Mouse (Mus musculus) bone marrow macrophage, adult 2 months (primary cell): ENCODE results near the gene Cabp4.

Experiments used
- CTCF ChIP-seq: IDR thresholded peaks from 2 replicates; pipeline ENCODE4 v1.5.1; 2012; ENCODE audit warnings: low read depth, mild to moderate bottlenecking, low read length, moderate library complexity
- POLR2A ChIP-seq: IDR thresholded peaks from 2 replicates; pipeline ENCODE4 v1.6.1; 2012; ENCODE audit warnings: mild to moderate bottlenecking, low read depth, low read length, borderline replicate concordance

DNA sequence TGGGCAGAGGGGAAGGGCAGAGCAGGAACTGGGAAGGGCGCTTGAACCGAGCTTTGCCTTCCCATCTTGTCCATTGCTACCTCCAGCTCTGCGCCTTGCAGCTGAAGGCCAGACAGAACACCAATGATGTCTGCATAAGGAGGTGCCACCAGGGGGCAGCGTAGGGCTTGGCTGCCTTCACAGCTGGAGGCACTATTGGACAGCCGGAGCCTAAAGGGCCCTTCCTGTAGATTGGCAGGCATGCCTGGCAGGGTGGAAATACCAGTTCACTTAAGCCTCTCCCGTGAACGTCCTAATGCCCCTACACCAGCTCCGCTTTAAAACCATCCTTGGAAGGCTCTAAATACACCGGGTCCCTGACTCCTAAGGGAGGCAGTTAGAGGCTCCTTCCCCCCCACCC, 44.8 kb downstream of the Cabp4 start:
- TF ChIP-seq POLR2A (no peak), CTCF (peak; percentile 73)
